Mouse (Mus musculus) common myeloid progenitor, adult 5-6 weeks (primary cell): ENCODE data around the gene Cobl. TPM values are rescaled to one million over a fixed set of nuclear protein-coding genes. Genes with fewer than 3 reads are reported as not detected.

Source experiments
- ATAC-seq: replicated peaks from 2 replicates; pipeline ENCODE4 v1.8.0; 2016; ENCODE audit warnings: low read depth, mild to moderate bottlenecking, moderate TSS enrichment, inconsistent platforms; ENCODE audit not compliant: poor library complexity, severe bottlenecking
- total RNA-seq: library from RNA; stranded (forward); fragments of 200-1000, 187-1606 nt; gene quantifications from 2 replicates; pipeline ENCODE4 v1.2.3, GENCODE M21; 2017

Gene Cobl
- total RNA-seq, 1 experiment from 2014 or later: not detected

- ATAC-seq: no peak
Observed at GRCm38 (mm10) chr11:12396196-12396595, 68.6 kb downstream of the Cobl start.

- ATAC-seq: no peak
Observed at GRCm38 (mm10) chr11:12394701-12395100, 70.1 kb downstream of the Cobl start.

GRCm38 (mm10) chr11:12394151-12394550, 70.6 kb downstream of the Cobl start:
- no peak for ATAC-seq

GRCm38 (mm10) chr11:12384826-12385225, 79.9 kb downstream of the Cobl start:
- no peak for ATAC-seq

GRCm38 (mm10) chr11:12382991-12383390, 81.8 kb downstream of the Cobl start:
- ATAC-seq: no peak

GRCm38 (mm10) chr11:12381096-12381495, 83.7 kb downstream of the Cobl start:
- ATAC-seq: no peak

GRCm38 (mm10) chr11:12376628-12377027, 88.1 kb downstream of the Cobl start:
- ATAC-seq: no peak

- peak; percentile 93 for ATAC-seq
Observed at GRCm38 (mm10) chr11:12373106-12374098, 91.4 kb downstream of the Cobl start.

GRCm38 (mm10) chr11:12370957-12371356, 93.8 kb downstream of the Cobl start:
- ATAC-seq: no peak

GRCm38 (mm10) chr11:12367426-12368178, 97.2 kb downstream of the Cobl start:
- no peak for ATAC-seq

GRCm38 (mm10) chr11:12359336-12360000, 105.3 kb downstream of the Cobl start:
- no peak; the same call in 1 of the 2 replicates for ATAC-seq

- ATAC-seq: no peak
Observed at GRCm38 (mm10) chr11:12358602-12359001, 106.2 kb downstream of the Cobl start.

GRCm38 (mm10) chr11:12355681-12356080, 109.1 kb downstream of the Cobl start:
- no peak for ATAC-seq

- no peak for ATAC-seq
Observed at GRCm38 (mm10) chr11:12350986-12351546, 113.7 kb downstream of the Cobl start.

- ATAC-seq: no peak
Observed at GRCm38 (mm10) chr11:12350086-12350485, 114.7 kb downstream of the Cobl start.

GRCm38 (mm10) chr11:12346486-12346885, 118.3 kb downstream of the Cobl start:
- no peak for ATAC-seq

- ATAC-seq: no peak
Observed at GRCm38 (mm10) chr11:12343686-12344085, 121.1 kb downstream of the Cobl start.

- ATAC-seq: no peak
Observed at GRCm38 (mm10) chr11:12340697-12341096, 124.1 kb downstream of the Cobl start.

- no peak for ATAC-seq
Observed at GRCm38 (mm10) chr11:12336145-12336544, 128.6 kb downstream of the Cobl start.

- no peak for ATAC-seq
Observed at GRCm38 (mm10) chr11:12331997-12332396, 132.8 kb downstream of the Cobl start.
